Mouse (Mus musculus): ENCODE data around the gene Akr1b10. TPM values are rescaled to one million over a fixed set of nuclear protein-coding genes. Genes with fewer than 3 reads are reported as not detected.

Gene Akr1b10
- polyA plus RNA-seq, 1 experiment = 31.0 TPM

DNA sequence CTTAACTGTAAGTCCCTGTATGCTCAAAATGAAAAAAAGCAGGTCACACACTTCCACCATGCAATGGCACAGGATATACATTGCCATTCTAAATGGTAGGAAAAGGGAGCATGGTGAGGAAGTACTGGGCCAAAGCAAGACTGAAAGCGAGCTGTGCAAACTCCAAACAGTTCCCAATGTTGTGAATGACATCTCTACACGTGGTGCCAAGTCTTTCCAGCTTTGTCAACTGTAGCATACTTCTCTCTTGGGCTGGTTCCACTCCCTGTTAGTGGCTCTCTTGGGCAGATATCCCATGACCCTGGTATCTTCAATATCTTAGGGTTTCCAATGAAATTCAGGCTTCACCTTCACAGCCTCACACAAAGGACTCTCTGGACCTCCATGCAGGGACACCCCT is 55.0 kb downstream of the Akr1b10 start:
- TF ChIP-seq POLR2A (IDR thresholded peaks at IDR 0.05; ENCODE audit: control insufficient read depth, extremely low read depth, insufficient read depth, low read length, poor library complexity) (no peak), CTCF (IDR thresholded peaks at IDR 0.05; ENCODE audit: borderline replicate concordance, control insufficient read depth, extremely low read depth, insufficient read depth, low read length, poor library complexity) (no peak)
- no peak overlapping the region for H3K27ac ChIP-seq (ENCODE audit: control insufficient read depth, insufficient read depth, low read length)
- WGBS = 74% methylated on average over 2 of the region's 2 CpGs
- no peak for DNase-seq
- no peaks in the 10 kb centered on the region for H3K27me3 ChIP-seq (ENCODE audit: control insufficient read depth, insufficient read depth, low read length)
- no peak overlapping the region for H3K4me3 ChIP-seq (ENCODE audit: control insufficient read depth, insufficient read depth, low read length)
- peaks cover 4% of the 10 kb centered on the region; the same call in 1 of the 2 replicates for H3K4me1 ChIP-seq (replicated peaks; ENCODE audit: control insufficient read depth, insufficient read depth, low read length)
- H3K36me3 ChIP-seq (ENCODE audit: control insufficient read depth, insufficient read depth, low read length) = no peaks in the 10 kb centered on the region

DNA sequence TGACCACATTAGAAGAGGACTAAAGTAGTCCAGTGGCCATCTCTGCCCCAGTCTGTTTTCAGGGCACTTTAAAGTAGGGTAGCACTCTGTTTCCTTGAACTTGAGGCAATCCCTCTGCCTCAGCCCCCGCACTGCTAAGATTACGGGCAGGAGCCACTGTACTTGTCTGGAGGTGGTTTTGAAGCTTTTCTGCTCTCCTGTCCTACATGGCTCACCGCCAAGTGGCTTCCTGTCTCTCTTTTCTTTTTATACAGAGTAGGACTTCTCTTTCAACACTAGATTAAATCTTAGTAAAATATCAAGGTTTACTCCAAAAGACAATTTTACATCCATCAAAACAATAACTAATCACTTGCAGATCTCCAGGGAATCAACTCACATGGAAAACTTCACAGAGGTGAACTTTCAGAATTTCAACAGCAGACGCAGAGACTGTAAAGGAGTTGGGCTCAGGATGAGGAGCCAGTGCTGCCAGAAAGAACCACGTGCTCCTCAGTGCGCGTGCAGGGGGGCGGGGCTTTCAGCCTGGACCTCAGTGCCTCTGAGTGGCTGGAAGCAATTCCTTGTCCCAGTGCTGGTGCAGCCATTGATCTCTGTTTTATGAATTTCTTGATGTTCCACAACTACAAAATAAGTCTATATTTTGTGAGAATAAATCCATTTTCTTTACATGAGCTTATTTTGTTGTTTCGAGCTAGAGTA is 57.7 kb downstream of the Akr1b10 start:
- no peak for DNase-seq
- Histone ChIP-seq H3K36me3 (ENCODE audit: control insufficient read depth, insufficient read depth, low read length) (no peaks in the 10 kb centered on the region), H3K27me3 (ENCODE audit: control insufficient read depth, insufficient read depth, low read length) (no peaks in the 10 kb centered on the region), H3K4me3 (ENCODE audit: control insufficient read depth, insufficient read depth, low read length) (no peak overlapping the region), H3K4me1 (replicated peaks; ENCODE audit: control insufficient read depth, insufficient read depth, low read length) (peaks cover 4% of the 10 kb centered on the region; the same call in 1 of the 2 replicates), H3K27ac (ENCODE audit: control insufficient read depth, insufficient read depth, low read length) (no peak overlapping the region)
- WGBS = 49% methylated on average over 9 of the region's 9 CpGs
- TF ChIP-seq CTCF (IDR thresholded peaks at IDR 0.05; ENCODE audit: borderline replicate concordance, control insufficient read depth, extremely low read depth, insufficient read depth, low read length, poor library complexity) = no peak

DNA sequence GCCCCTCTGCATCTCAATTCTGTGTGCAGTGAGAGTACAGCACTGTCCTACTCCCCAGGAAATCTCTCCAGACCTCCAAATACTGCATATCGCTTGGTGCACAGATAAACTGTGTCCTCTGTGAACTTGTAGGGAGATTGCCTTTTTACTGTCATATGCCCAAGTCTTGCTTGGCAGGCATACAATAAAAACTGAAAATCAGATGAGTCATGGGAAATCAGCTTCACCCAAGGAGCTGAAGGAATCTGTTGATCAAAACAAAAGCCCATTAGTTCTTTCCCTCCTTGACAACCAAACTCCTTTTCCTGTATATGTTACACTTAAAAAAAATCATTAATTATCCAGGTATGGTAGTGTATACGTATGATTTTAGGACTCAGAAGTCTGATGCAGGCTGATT is 59.8 kb downstream of the Akr1b10 start:
- WGBS = 86% methylated on average over 2 of the region's 2 CpGs
- H3K27me3 ChIP-seq (ENCODE audit: control insufficient read depth, insufficient read depth, low read length) = no peaks in the 10 kb centered on the region
- no peaks in the 10 kb centered on the region for H3K36me3 ChIP-seq (ENCODE audit: control insufficient read depth, insufficient read depth, low read length)
- no peak for DNase-seq
- TF ChIP-seq POLR2A (IDR thresholded peaks at IDR 0.05; ENCODE audit: control insufficient read depth, extremely low read depth, insufficient read depth, low read length, poor library complexity) (no peak), CTCF (IDR thresholded peaks at IDR 0.05; ENCODE audit: borderline replicate concordance, control insufficient read depth, extremely low read depth, insufficient read depth, low read length, poor library complexity) (no peak)
- H3K4me3 ChIP-seq (ENCODE audit: control insufficient read depth, insufficient read depth, low read length) = no peak overlapping the region
- H3K27ac ChIP-seq (ENCODE audit: control insufficient read depth, insufficient read depth, low read length) = no peak overlapping the region
- H3K4me1 ChIP-seq (replicated peaks; ENCODE audit: control insufficient read depth, insufficient read depth, low read length) = peaks cover 4% of the 10 kb centered on the region; the same call in 1 of the 2 replicates

Other genes starting within 250 kb of the Akr1b10 start
- gene Slc35b4, start 207.1 kb upstream of the Akr1b10 start, polyA plus RNA-seq (2012; rRNA removed) = 49.6 and 50.3 TPM in 2 replicates
- gene Akr1b3, start 66.7 kb upstream of the Akr1b10 start, polyA plus RNA-seq (2012; rRNA removed) = 228 and 281 TPM in 2 replicates
- gene Akr1b8, start 30.1 kb upstream of the Akr1b10 start, polyA plus RNA-seq (2012; rRNA removed) = 1.2 and 1.4 TPM in 2 replicates
- 0.24 and 0.26 TPM in 2 replicates for gene Akr1b7, start 28.1 kb downstream of the Akr1b10 start, polyA plus RNA-seq (2012; rRNA removed)
- 19.6 and 22.5 TPM in 2 replicates for gene Bpgm, start 92.0 kb downstream of the Akr1b10 start, polyA plus RNA-seq (2012; rRNA removed)
- gene Cald1, start 214.3 kb downstream of the Akr1b10 start, polyA plus RNA-seq (2012; rRNA removed) = 3.4 and 4.4 TPM in 2 replicates